Mouse (Mus musculus): Measurements from ENCODE around the gene Lpin3.

Lpin3 gene

GRCm38 (mm10) chr2:160880453-160881195 is at the start of gene Lpin3:
TSS of gene Lpin3 (plus strand) at chr2:160880670.
- no peak for DNase-seq (ENCODE audit: extremely low read depth, low read depth)

- peak; percentile 21 for DNase-seq (ENCODE audit: extremely low read depth, low read depth)
Measured at GRCm38 (mm10) chr2:160840838-160841237, 39.6 kb upstream of the Lpin3 start.

- no peak for DNase-seq (ENCODE audit: extremely low read depth, low read depth)
Measured at GRCm38 (mm10) chr2:160847664-160848063, 32.8 kb upstream of the Lpin3 start.

- no peak for DNase-seq (ENCODE audit: extremely low read depth, low read depth)
Measured at GRCm38 (mm10) chr2:160848186-160848585, 32.3 kb upstream of the Lpin3 start.

- no peak for DNase-seq (ENCODE audit: extremely low read depth, low read depth)
Measured at GRCm38 (mm10) chr2:160849617-160850240, 30.7 kb upstream of the Lpin3 start.

- no peak for DNase-seq (ENCODE audit: extremely low read depth, low read depth)
Measured at GRCm38 (mm10) chr2:160850360-160850759, 30.1 kb upstream of the Lpin3 start.

- no peak for DNase-seq (ENCODE audit: extremely low read depth, low read depth)
Measured at GRCm38 (mm10) chr2:160854687-160855086, 25.8 kb upstream of the Lpin3 start.

GRCm38 (mm10) chr2:160856359-160857102 is 23.9 kb upstream of the Lpin3 start:
- no peak for DNase-seq (ENCODE audit: extremely low read depth, low read depth)

- peak; percentile 44 for DNase-seq (ENCODE audit: extremely low read depth, low read depth)
Measured at GRCm38 (mm10) chr2:160860363-160860762, 20.1 kb upstream of the Lpin3 start.

GRCm38 (mm10) chr2:160864112-160864511 is 16.4 kb upstream of the Lpin3 start:
- DNase-seq (ENCODE audit: extremely low read depth, low read depth) = no peak

GRCm38 (mm10) chr2:160865266-160865665 is 15.2 kb upstream of the Lpin3 start:
- DNase-seq (ENCODE audit: extremely low read depth, low read depth) = no peak

GRCm38 (mm10) chr2:160869446-160869845 is 11.0 kb upstream of the Lpin3 start:
- no peak for DNase-seq (ENCODE audit: extremely low read depth, low read depth)

- DNase-seq (ENCODE audit: extremely low read depth, low read depth) = no peak
Measured at GRCm38 (mm10) chr2:160871310-160871709, 9.2 kb upstream of the Lpin3 start.

GRCm38 (mm10) chr2:160872395-160872794 is 8.1 kb upstream of the Lpin3 start:
- DNase-seq (ENCODE audit: extremely low read depth, low read depth) = no peak

GRCm38 (mm10) chr2:160872890-160873382 is 7.5 kb upstream of the Lpin3 start, which contains the start of gene Zhx3:
TSS of gene Zhx3 (minus strand) at chr2:160872998.
- peak; percentile 62 for DNase-seq (ENCODE audit: extremely low read depth, low read depth)

- no peak for DNase-seq (ENCODE audit: extremely low read depth, low read depth)
Measured at GRCm38 (mm10) chr2:160874231-160874877, 6.1 kb upstream of the Lpin3 start.

- peak; percentile 26 for DNase-seq (ENCODE audit: extremely low read depth, low read depth)
Measured at GRCm38 (mm10) chr2:160876115-160876514, 4.4 kb upstream of the Lpin3 start.

GRCm38 (mm10) chr2:160881462-160882101 is 1.1 kb downstream of the Lpin3 start:
- DNase-seq (ENCODE audit: extremely low read depth, low read depth) = no peak

- no peak for DNase-seq (ENCODE audit: extremely low read depth, low read depth)
Measured at GRCm38 (mm10) chr2:160882436-160882835, 2.0 kb downstream of the Lpin3 start.

- no peak for DNase-seq (ENCODE audit: extremely low read depth, low read depth)
Measured at GRCm38 (mm10) chr2:160883912-160884311, 3.4 kb downstream of the Lpin3 start.

GRCm38 (mm10) chr2:160884830-160885229 is 4.4 kb downstream of the Lpin3 start:
- peak; percentile 39 for DNase-seq (ENCODE audit: extremely low read depth, low read depth)
